Comparison of ENCODE assay signal across 29 mouse cellular contexts in the genomic region with DNA sequence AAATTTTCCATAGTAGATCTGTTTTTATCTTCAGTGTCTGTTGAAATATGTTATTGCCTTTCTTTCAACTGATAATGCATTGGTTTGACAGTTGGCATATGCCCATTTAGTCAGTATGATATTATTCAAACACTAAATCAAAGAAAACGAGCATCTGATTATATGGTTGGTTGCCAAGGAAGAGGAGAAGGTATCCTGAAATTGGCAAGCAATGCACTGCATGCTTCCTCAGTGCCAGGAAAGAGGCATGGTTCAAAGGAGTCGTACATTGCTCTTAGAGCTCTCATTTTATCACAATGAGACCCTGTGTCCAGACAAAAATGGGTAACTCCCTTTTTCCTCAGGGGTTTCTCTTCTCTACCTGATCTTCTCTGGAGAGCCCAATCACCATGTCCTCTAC.
DNase-seq lines count a peak whose midpoint lies in the region; ATAC-seq and TF ChIP-seq lines count a peak whose summit lies in the region.
"Had no signal": no experiment of that assay in that cellular context is flagged by ENCODE, and none has a peak within 500 bp of the region (broad histone marks: within the 10 kb centered on the region; RNA-seq: fewer than 3 reads in every experiment).

No protein-coding gene starts in this region.

- TF ChIP-seq CTCF in hindbrain, postnatal 0 days (IDR thresholded peaks at IDR 0.05; ENCODE audit: low read depth) = no peak
- no peak for TF ChIP-seq CTCF in brain, embryonic 14.5 days (IDR thresholded peaks at IDR 0.05; ENCODE audit: borderline replicate concordance, extremely low read depth, insufficient read depth, insufficient read length)
- TF ChIP-seq CTCF in cerebellum, adult 2 months (IDR thresholded peaks at IDR 0.05; ENCODE audit: borderline replicate concordance, insufficient read depth, low read depth, low read length) = no peak
- TF ChIP-seq CTCF in gastrocnemius, adult 2 months (IDR thresholded peaks at IDR 0.05) = no peak

- no peaks in the 10 kb centered on the region for H3K27me3 ChIP-seq in hindbrain, postnatal 0 days (ENCODE audit: insufficient read depth, low read length)
- no peaks in the 10 kb centered on the region for H3K27me3 ChIP-seq in hindbrain, embryonic 14.5 days (ENCODE audit: control insufficient read depth, insufficient read depth, low read length)
- H3K27me3 ChIP-seq in cerebellum, adult 2 months (ENCODE audit: control insufficient read depth, insufficient read depth, low read length) = no peaks in the 10 kb centered on the region
- H3K27me3 ChIP-seq: forebrain, embryonic 13.5 days; heart, embryonic 12.5 days; hindbrain, embryonic 15.5 days; kidney, embryonic 15.5 days; midbrain, embryonic 13.5 days; neural tube, embryonic 15.5 days had no signal

- no peak overlapping the region for H3K27ac ChIP-seq in hindbrain, postnatal 0 days
- no peak overlapping the region for H3K27ac ChIP-seq in hindbrain, embryonic 14.5 days
- H3K27ac ChIP-seq in cerebellum, adult 2 months (ENCODE audit: insufficient read depth, low read length) = no peak overlapping the region
- no peak overlapping the region for H3K27ac ChIP-seq in gastrocnemius, adult 2 months
- H3K27ac ChIP-seq: forebrain, embryonic 13.5 days; heart, adult 2 months; hindbrain, embryonic 15.5 days; kidney, embryonic 15.5 days; layer of hippocampus, adult 2 months; liver, embryonic 14.5 days; macrophage; midbrain, embryonic 13.5 days; neural tube, embryonic 15.5 days; stomach, postnatal 0 days had no signal

- peak; percentile 51 for DNase-seq in hindbrain, postnatal 0 days (ENCODE audit: low spot score)
- DNase-seq in hindbrain, embryonic 14.5 days (ENCODE audit: low spot score) = no peak
- peak; percentile 67 for DNase-seq in brain, embryonic 14.5 days (ENCODE audit: low read depth)
- DNase-seq in cerebellum, adult 2 months = peak; percentile 23 to 60
- peak; percentile 41 to 71 for DNase-seq in cerebellum, postnatal 14 days
- DNase-seq in retina, embryonic 14.5 days (ENCODE audit: low spot score) = no peak
- DNase-seq in gastrocnemius, adult 2 months = no peak
- DNase-seq in thymus, postnatal 4 days = no peak
- DNase-seq: adrenal gland, adult 2 months; gastrocnemius, postnatal 36 days; heart, adult 2 months; kidney, adult 18-20 months; kidney, postnatal 25 days; liver; lung, adult 2 months; lung, postnatal 10 days; right cerebral cortex, adult 18-20 months; thymus, adult 18-20 months had no signal

- ATAC-seq in hindbrain, postnatal 0 days = no peak
- ATAC-seq in hindbrain, embryonic 14.5 days (ENCODE audit: low FRiP score) = no peak
- ATAC-seq: CD4-positive, CD25-positive, alpha-beta regulatory T cell, adult 4 months; forebrain, embryonic 13.5 days; midbrain, embryonic 13.5 days had no signal

- no peak for TF ChIP-seq POLR2A in brain, embryonic 14.5 days (IDR thresholded peaks at IDR 0.05; ENCODE audit: borderline replicate concordance, extremely low read depth, insufficient read depth, insufficient read length, poor library complexity, severe bottlenecking)
- TF ChIP-seq POLR2A in cerebellum, adult 2 months (IDR thresholded peaks at IDR 0.05; ENCODE audit: borderline replicate concordance, insufficient read depth, low read length) = no peak

- H3K9me3 ChIP-seq in hindbrain, postnatal 0 days (ENCODE audit: low read length) = no peaks in the 10 kb centered on the region
- H3K9me3 ChIP-seq in hindbrain, embryonic 14.5 days (ENCODE audit: control insufficient read depth, low read length) = no peaks in the 10 kb centered on the region
- H3K9me3 ChIP-seq: forebrain, embryonic 13.5 days; heart, embryonic 12.5 days; hindbrain, embryonic 15.5 days; kidney, embryonic 15.5 days; midbrain, embryonic 13.5 days; neural tube, embryonic 15.5 days had no signal

- no peak overlapping the region for H3K4me3 ChIP-seq in hindbrain, postnatal 0 days (ENCODE audit: low read length)
- H3K4me3 ChIP-seq in hindbrain, embryonic 14.5 days (replicated peaks; ENCODE audit: low read length) = no peak overlapping the region
- H3K4me3 ChIP-seq in cerebellum, adult 2 months (replicated peaks; ENCODE audit: insufficient read depth, low read depth, low read length) = no peak overlapping the region
- no peak overlapping the region for H3K4me3 ChIP-seq in gastrocnemius, adult 2 months
- H3K4me3 ChIP-seq: forebrain, embryonic 13.5 days; heart, adult 2 months; heart, embryonic 12.5 days; hindbrain, embryonic 15.5 days; kidney, embryonic 15.5 days; layer of hippocampus, adult 2 months; midbrain, embryonic 13.5 days; neural tube, embryonic 15.5 days had no signal

- no peaks in the 10 kb centered on the region for H3K4me1 ChIP-seq in hindbrain, postnatal 0 days (ENCODE audit: insufficient read depth, low read length)
- no peaks in the 10 kb centered on the region for H3K4me1 ChIP-seq in hindbrain, embryonic 14.5 days (replicated peaks; ENCODE audit: control insufficient read depth, insufficient read depth, low read length)
- peaks cover 5% of the 10 kb centered on the region; the same call in 1 of the 2 replicates for H3K4me1 ChIP-seq in cerebellum, adult 2 months (ENCODE audit: control insufficient read depth, insufficient read depth, low read length)
- H3K4me1 ChIP-seq: forebrain, embryonic 13.5 days; heart, embryonic 12.5 days; hindbrain, embryonic 15.5 days; kidney, embryonic 15.5 days; midbrain, embryonic 13.5 days; neural tube, embryonic 15.5 days had no signal

- H3K36me3 ChIP-seq in hindbrain, postnatal 0 days (ENCODE audit: insufficient read depth, low read length) = no peaks in the 10 kb centered on the region
- H3K36me3 ChIP-seq in hindbrain, embryonic 14.5 days (replicated peaks; ENCODE audit: control insufficient read depth, insufficient read depth) = no peaks in the 10 kb centered on the region
- H3K36me3 ChIP-seq: heart, embryonic 12.5 days; hindbrain, embryonic 15.5 days; kidney, embryonic 15.5 days; midbrain, embryonic 13.5 days; neural tube, embryonic 15.5 days had no signal

- intact Hi-C loops in gastrocnemius, adult 2 months (cut with DNase I) = no loop called here

- no peak overlapping the region for H3K4me2 ChIP-seq in hindbrain, postnatal 0 days (ENCODE audit: low read depth, low read length)
- H3K4me2 ChIP-seq in hindbrain, embryonic 14.5 days (replicated peaks) = no peak overlapping the region
- H3K4me2 ChIP-seq: forebrain, embryonic 13.5 days; heart, embryonic 12.5 days; hindbrain, embryonic 15.5 days; kidney, embryonic 15.5 days; midbrain, embryonic 13.5 days; neural tube, embryonic 15.5 days had no signal

- H3K9ac ChIP-seq in hindbrain, postnatal 0 days (replicated peaks; ENCODE audit: low read length) = no peak overlapping the region
- H3K9ac ChIP-seq in hindbrain, embryonic 14.5 days = no peak overlapping the region
- H3K9ac ChIP-seq: forebrain, embryonic 13.5 days; heart, embryonic 12.5 days; hindbrain, embryonic 15.5 days; kidney, embryonic 15.5 days; liver, embryonic 14.5 days; midbrain, embryonic 13.5 days; neural tube, embryonic 15.5 days had no signal

- whole genome bisulfite sequencing in hindbrain, postnatal 0 days = 34% methylated on average over 2 of the region's 2 CpGs
- 48% methylated on average over 2 of the region's 2 CpGs for WGBS in hindbrain, embryonic 14.5 days
- 11% methylated on average over 2 of the region's 2 CpGs for WGBS in cerebellum, adult 2 months

Comparison
In these comparisons a context has a peak if more than half of its experiments do, and no peak if none do; other contexts are left out.
1. DNase-seq: peak in hindbrain, postnatal 0 days (single experiment), brain, embryonic 14.5 days (single experiment), cerebellum, adult 2 months (2 of 2) and cerebellum, postnatal 14 days (2 of 2); none in hindbrain, embryonic 14.5 days (single experiment), retina, embryonic 14.5 days (single experiment), gastrocnemius, adult 2 months (single experiment) and thymus, postnatal 4 days (single experiment).